Comparison of ENCODE assay signal across 10 mouse cellular contexts in the genomic region with DNA sequence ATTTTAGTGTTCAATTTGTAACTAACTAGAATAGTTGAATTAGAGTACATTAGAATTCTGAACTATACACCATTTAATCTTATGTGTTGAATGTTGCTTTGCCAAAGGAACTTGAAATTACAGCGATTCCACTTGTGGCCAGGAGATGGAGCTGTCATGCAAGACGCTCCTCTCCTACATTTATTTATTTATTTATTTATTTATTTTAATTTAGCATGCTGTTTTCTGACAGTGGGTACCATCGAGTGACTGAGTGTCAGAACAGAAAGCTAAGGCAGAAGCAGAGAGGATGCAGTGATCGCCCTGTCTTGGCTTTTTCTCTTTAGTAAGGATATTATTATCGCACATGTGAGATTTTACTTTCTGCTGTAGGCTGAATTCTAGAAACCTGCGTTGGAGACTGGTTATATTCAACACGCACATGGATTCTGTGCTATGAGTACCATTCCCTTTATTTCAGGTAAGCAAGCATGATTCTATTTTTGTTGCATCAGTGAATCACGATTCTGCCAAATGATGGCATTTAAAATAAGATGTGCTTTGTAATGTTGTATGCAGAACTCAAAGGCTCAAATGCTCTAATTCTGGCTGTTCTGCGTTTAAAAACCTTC. TPM values are rescaled to one million over a fixed set of nuclear protein-coding genes. Genes with fewer than 3 reads are reported as not detected.
DNase-seq lines count a peak whose midpoint lies in the region; ATAC-seq and TF ChIP-seq lines count a peak whose summit lies in the region.
"Had no signal": no experiment of that assay in that cellular context is flagged by ENCODE, and none has a peak within 500 bp of the region (broad histone marks: within the 10 kb centered on the region; RNA-seq: fewer than 3 reads in every experiment).

TSS of gene Scn2a (plus strand) at position 216 of the 611 bp plus-strand sequence.

- H3K27ac ChIP-seq in CH12.LX (ENCODE audit: insufficient read depth, low read depth) = no peak within 1 kb of the TSS
- H3K27ac ChIP-seq in cerebellum, adult 2 months (ENCODE audit: insufficient read depth, low read length) = peak within 1 kb of the TSS; percentile 77
- H3K27ac ChIP-seq: heart, embryonic 15.5 days; stomach, embryonic 15.5 days had no signal

- no peak within 1 kb of the TSS for H3K9ac ChIP-seq in CH12.LX (ENCODE audit: insufficient read depth, low read depth)
- H3K9ac ChIP-seq: heart, embryonic 15.5 days; stomach, embryonic 15.5 days had no signal

- H3K27me3 ChIP-seq in CH12.LX (replicated peaks) = no peaks in the 10 kb centered on the region
- H3K27me3 ChIP-seq in cerebellum, adult 2 months (ENCODE audit: control insufficient read depth, insufficient read depth, low read length) = no peaks in the 10 kb centered on the region
- H3K27me3 ChIP-seq: heart, embryonic 15.5 days; stomach, embryonic 15.5 days had no signal

- H3K36me3 ChIP-seq in CH12.LX (replicated peaks in 1 of 2; ENCODE audit: control insufficient read depth in 1 of 2, insufficient read depth in 1 of 2, low read length in 1 of 2) = no peaks in the 10 kb centered on the region
- H3K36me3 ChIP-seq: heart, embryonic 15.5 days; stomach, embryonic 15.5 days had no signal

- no peak for ATAC-seq in monocyte, adult 5-6 weeks (replicated peaks; ENCODE audit: insufficient number of reproducible peaks, low FRiP score, low TSS enrichment, poor library complexity, severe bottlenecking)

- dilution Hi-C loops in CH12.LX (cut with MboI; ENCODE audit: extremely low pct_ligation_motif_present, extremely low pct_unique_long_range_greater_than_20kb, low sequenced_read_pairs) = no loop called here

- in situ Hi-C loops in CH12.LX (cut with MboI; ENCODE audit: low pct_ligation_motif_present, low pct_unique_long_range_greater_than_20kb, low sequenced_read_pairs) = no loop called here

- peak; percentile 54 to 70; a peak in 3 of 4 replicates for TF ChIP-seq CTCF in CH12.LX (conservative IDR thresholded peaks at IDR 0.05 in 1 of 2, IDR thresholded peaks at IDR 0.05 in 1 of 2; ENCODE audit: low read depth in 2 of 2, low read length in 2 of 2)
- peak; percentile 58; the same call in 1 of the 2 replicates for TF ChIP-seq CTCF in cerebellum, adult 2 months (IDR thresholded peaks at IDR 0.05; ENCODE audit: borderline replicate concordance, insufficient read depth, low read depth, low read length)

- no peak for TF ChIP-seq POLR2A in CH12.LX (IDR thresholded peaks at IDR 0.05; ENCODE audit: low read depth, low read length)
- peak; percentile 49; the same call in 1 of the 2 replicates for TF ChIP-seq POLR2A in cerebellum, adult 2 months (IDR thresholded peaks at IDR 0.05; ENCODE audit: borderline replicate concordance, insufficient read depth, low read length)

- peak; percentile 7 for DNase-seq in gastrocnemius, postnatal 10 days
- DNase-seq in gastrocnemius, adult 18-20 months (ENCODE audit: low spot score) = no peak
- DNase-seq in CH12.LX (ENCODE audit: extremely low read depth) = peak; percentile 52
- peak; percentile 73 to 82 for DNase-seq in cerebellum, adult 2 months
- DNase-seq in frontal cortex, adult 2 months (ENCODE audit: extremely low spot score in 1 of 2, low spot score in 1 of 2) = peak; percentile 46 to 85
- peak; percentile 17 to 44 for DNase-seq in layer of hippocampus, postnatal 25 days (ENCODE audit: extremely low spot score in 1 of 2, low spot score in 1 of 2)
- DNase-seq in naive thymus-derived CD4-positive, alpha-beta T cell, adult 2 months (ENCODE audit: low read depth) = peak; percentile 2

- TF ChIP-seq RAD21 in CH12.LX (IDR thresholded peaks at IDR 0.05; ENCODE audit: low read depth, low read length) = peak; percentile 61

- WGBS in cerebellum, adult 2 months = 6% methylated on average over 9 of the region's 9 CpGs

- TF ChIP-seq EP300 in CH12.LX (IDR thresholded peaks at IDR 0.05; ENCODE audit: low read length) = no peak

- H3K4me3 ChIP-seq in CH12.LX (replicated peaks in 1 of 3; ENCODE audit: low read depth in 2 of 3, low read length in 2 of 3, poor library complexity in 1 of 3) = no peak within 1 kb of the TSS
- peak within 1 kb of the TSS; percentile 68 for H3K4me3 ChIP-seq in cerebellum, adult 2 months (replicated peaks; ENCODE audit: insufficient read depth, low read depth, low read length)
- H3K4me3 ChIP-seq: heart, embryonic 15.5 days; stomach, embryonic 15.5 days had no signal

- H3K9me3 ChIP-seq in CH12.LX (replicated peaks; ENCODE audit: low read length) = no peaks in the 10 kb centered on the region
- H3K9me3 ChIP-seq: heart, embryonic 15.5 days; stomach, embryonic 15.5 days had no signal

- H3K79me2 ChIP-seq in CH12.LX (replicated peaks; ENCODE audit: control insufficient read depth, extremely low read depth, insufficient read depth, poor library complexity, severe bottlenecking) = no peaks in the 10 kb centered on the region

- H3K4me1 ChIP-seq in CH12.LX (ENCODE audit: control insufficient read depth in 1 of 2, insufficient read depth in 2 of 2) = no peaks in the 10 kb centered on the region
- H3K4me1 ChIP-seq in cerebellum, adult 2 months (ENCODE audit: control insufficient read depth, insufficient read depth, low read length) = peaks cover 4% of the 10 kb centered on the region
- H3K4me1 ChIP-seq: heart, embryonic 15.5 days; stomach, embryonic 15.5 days had no signal

- no peak within 1 kb of the TSS for H3K4me2 ChIP-seq in CH12.LX (ENCODE audit: insufficient read depth, low read depth, poor library complexity, severe bottlenecking)
- H3K4me2 ChIP-seq: heart, embryonic 15.5 days; stomach, embryonic 15.5 days had no signal

TF ChIP-seq in CH12.LX, 34 proteins besides CTCF, POLR2A, EP300 and RAD21:
- TF ChIP-seq ZC3H11A (IDR thresholded peaks at IDR 0.05; ENCODE audit: low read depth, low read length) = peak; percentile 36; the same call in 1 of the 2 replicates
- no peak for TF ChIP-seq UBTF (IDR thresholded peaks at IDR 0.05; ENCODE audit: low read depth, low read length)
- no peak for TF ChIP-seq E2F4 (IDR thresholded peaks at IDR 0.05; ENCODE audit: insufficient replicate concordance, low read depth, low read length)
- TF ChIP-seq ZKSCAN1 (IDR thresholded peaks at IDR 0.05; ENCODE audit: borderline replicate concordance, low read depth, low read length) = no peak
- no peak for TF ChIP-seq BHLHE40 (IDR thresholded peaks at IDR 0.05; ENCODE audit: low read depth, low read length)
- no peak for TF ChIP-seq CHD2 (IDR thresholded peaks at IDR 0.05; ENCODE audit: low read length)
- TF ChIP-seq SIN3A (IDR thresholded peaks at IDR 0.05; ENCODE audit: low read length) = no peak
- peak; percentile 48 for TF ChIP-seq SMC3 (IDR thresholded peaks at IDR 0.05; ENCODE audit: low read depth, low read length)
- TF ChIP-seq ETS1 (conservative IDR thresholded peaks at IDR 0.05; ENCODE audit: low read depth, low read length) = no peak
- TF ChIP-seq GABPA (IDR thresholded peaks at IDR 0.05; ENCODE audit: insufficient replicate concordance, low read depth, low read length) = no peak

RNA-seq across cellular contexts. Expression of gene Scn2a, which starts in this region (rescaled TPM):
- 1 to 10 TPM; 1.2 to 1.8 TPM for total RNA-seq in gastrocnemius, postnatal 10 days (2021)
- under 1 TPM; 0.74 to 0.94 TPM for total RNA-seq in gastrocnemius, adult 18-20 months (2021)
- total RNA-seq in CH12.LX (2012; rRNA removed) (0.59 and 0.84 TPM in 2 replicates), CH12.LX (2014; rRNA removed) (4.8 and 6.1 TPM in 2 replicates)
- 2.3 and 2.4 TPM in 2 replicates for polyA plus RNA-seq in CH12.LX (2012; ENCODE audit: insufficient read length, low read depth)
- polyA plus RNA-seq in cerebellum, adult 2 months (2012; rRNA removed) = 91.0 and 99.4 TPM in 2 replicates
- polyA plus RNA-seq in frontal cortex, adult 2 months (2012; rRNA removed) = 59.2 and 71.1 TPM in 2 replicates
- 100 to 1,000 TPM; 239 to 265 TPM for total RNA-seq in layer of hippocampus, postnatal 25 days (2021)
- not detected in 3 replicates for total RNA-seq in monocyte, adult 5-6 weeks (2017)

Comparison
In these comparisons a context has a peak if more than half of its experiments do, and no peak if none do; other contexts are left out.
1. RNA of gene Scn2a (total RNA-seq): 239 to 265 TPM in layer of hippocampus, postnatal 25 days; 0.59 to 6.1 TPM in CH12.LX, 1.2 to 1.8 TPM in gastrocnemius, postnatal 10 days, 0.74 to 0.94 TPM in gastrocnemius, adult 18-20 months and not detected in monocyte, adult 5-6 weeks; every median in the first group is over 10 times any median in the second.
2. RNA of gene Scn2a (polyA plus RNA-seq): 91.0 to 99.4 TPM in cerebellum, adult 2 months and 59.2 to 71.1 TPM in frontal cortex, adult 2 months; 2.3 to 2.4 TPM in CH12.LX; every median in the first group is over 10 times any median in the second.